Mouse (Mus musculus): ENCODE measurements around the gene Chd3.

The Chd3 gene

GRCm38 (mm10) chr11:69390400-69391034 is 21.3 kb upstream of the Chd3 start:
- DNase-seq (ENCODE audit: low read depth in 1 of 2, low spot score in 2 of 2), result peak in 1 of 2 experiments; percentile 30

- no peak for DNase-seq (ENCODE audit: low read depth in 1 of 2, low spot score in 2 of 2)
Measured at GRCm38 (mm10) chr11:69389531-69390399, 20.6 kb upstream of the Chd3 start.

- DNase-seq (ENCODE audit: low read depth in 1 of 2, low spot score in 2 of 2), result no peak
Measured at GRCm38 (mm10) chr11:69388680-69389079, 19.5 kb upstream of the Chd3 start.

- no peak for DNase-seq (ENCODE audit: low read depth in 1 of 2, low spot score in 2 of 2)
Measured at GRCm38 (mm10) chr11:69386758-69387157, 17.6 kb upstream of the Chd3 start.

GRCm38 (mm10) chr11:69384979-69385378 is 15.8 kb upstream of the Chd3 start:
- no peak for DNase-seq (ENCODE audit: low read depth in 1 of 2, low spot score in 2 of 2)

- no peak for DNase-seq (ENCODE audit: low read depth in 1 of 2, low spot score in 2 of 2)
Measured at GRCm38 (mm10) chr11:69382478-69383105, 13.4 kb upstream of the Chd3 start.

- no peak for DNase-seq (ENCODE audit: low read depth in 1 of 2, low spot score in 2 of 2)
Measured at GRCm38 (mm10) chr11:69381356-69381755, 12.2 kb upstream of the Chd3 start.

- no peak for DNase-seq (ENCODE audit: low read depth in 1 of 2, low spot score in 2 of 2)
Measured at GRCm38 (mm10) chr11:69379600-69379999, 10.4 kb upstream of the Chd3 start.

- DNase-seq (ENCODE audit: low read depth in 1 of 2, low spot score in 2 of 2), result no peak
Measured at GRCm38 (mm10) chr11:69377766-69378165, 8.6 kb upstream of the Chd3 start.

GRCm38 (mm10) chr11:69375646-69376045 is 6.4 kb upstream of the Chd3 start:
- DNase-seq (ENCODE audit: low read depth in 1 of 2, low spot score in 2 of 2), result no peak

GRCm38 (mm10) chr11:69373223-69373965 is 4.2 kb upstream of the Chd3 start:
- no peak for DNase-seq (ENCODE audit: low read depth in 1 of 2, low spot score in 2 of 2)

- no peak for DNase-seq (ENCODE audit: low read depth in 1 of 2, low spot score in 2 of 2)
Measured at GRCm38 (mm10) chr11:69372780-69373170, 3.6 kb upstream of the Chd3 start.

GRCm38 (mm10) chr11:69372056-69372779 is 3.0 kb upstream of the Chd3 start:
- DNase-seq (ENCODE audit: low read depth in 1 of 2, low spot score in 2 of 2), result no peak

- no peak for DNase-seq (ENCODE audit: low read depth in 1 of 2, low spot score in 2 of 2)
Measured at GRCm38 (mm10) chr11:69371601-69372000, 2.4 kb upstream of the Chd3 start.

GRCm38 (mm10) chr11:69370817-69371215 is 1.6 kb upstream of the Chd3 start:
- DNase-seq (ENCODE audit: low read depth in 1 of 2, low spot score in 2 of 2), result no peak

GRCm38 (mm10) chr11:69369990-69370816 is 997 bp upstream of the Chd3 start:
- DNase-seq (ENCODE audit: low read depth in 1 of 2, low spot score in 2 of 2), result no peak

GRCm38 (mm10) chr11:69368356-69369214 is 621 bp downstream of the Chd3 start:
- DNase-seq (ENCODE audit: low read depth in 1 of 2, low spot score in 2 of 2), result peak in 1 of 2 experiments; percentile 4

GRCm38 (mm10) chr11:69367616-69368355 is 1.4 kb downstream of the Chd3 start:
- DNase-seq (ENCODE audit: low read depth in 1 of 2, low spot score in 2 of 2), result peak in 1 of 2 experiments; percentile 6
